Mouse (Mus musculus) limb, embryonic 14.5 days (tissue): ENCODE results near the gene Mto1. TPM values are rescaled to one million over a fixed set of nuclear protein-coding genes. Genes with fewer than 3 reads are reported as not detected.
"Not testable (repeated sequence)": the region's sequence is repeated elsewhere in the genome, so short reads cannot be mapped to it uniquely, and the experiment has no call there.

Experiments used
- ATAC-seq: fragments of 200-750 bp; cut with Nextera tagmentation; 2 replicates; pipeline ENCODE4 v1.8.0; 2017; ENCODE audit warnings: low read depth, moderate number of reproducible peaks, moderate TSS enrichment; ENCODE audit not compliant: low FRiP score
- DNase-seq: peaks from one replicate; pipeline ENCODE4 v3.0.0-alpha.2; 2015; ENCODE audit warnings: low spot score
- H3K27ac ChIP-seq: fragments of 300-500 bp; sonication (generic); replicated peaks from 2 replicates; pipeline ENCODE4 v1.5.1; 2014; ENCODE audit warnings: low read depth, mild to moderate bottlenecking, low read length, moderate library complexity, mixed read lengths
- H3K27me3 ChIP-seq: fragments of 300-500 bp; sonication (generic); 2 replicates; pipeline ENCODE4 v1.6.1; 2014; ENCODE audit warnings: low read length, mixed read lengths; ENCODE audit not compliant: control insufficient read depth, insufficient read depth
- H3K36me3 ChIP-seq: fragments of 300-500 bp; sonication (generic); 2 replicates; pipeline ENCODE4 v1.6.1; 2014; ENCODE audit warnings: mild to moderate bottlenecking, low read length, moderate library complexity, mixed read lengths; ENCODE audit not compliant: control insufficient read depth, insufficient read depth
- H3K4me1 ChIP-seq: fragments of 300-500 bp; sonication (generic); 2 replicates; pipeline ENCODE4 v1.6.1; 2014; ENCODE audit warnings: antibody characterized with exemption, low read length, mixed read lengths; ENCODE audit not compliant: control insufficient read depth, insufficient read depth
- H3K4me2 ChIP-seq: fragments of 300-500 bp; sonication (generic); replicated peaks from 2 replicates; pipeline ENCODE4 v1.6.1; 2014; ENCODE audit warnings: low read depth, mild to moderate bottlenecking, low read length, moderate library complexity; ENCODE audit not compliant: severe bottlenecking
- H3K4me3 ChIP-seq: fragments of 300-500 bp; sonication (generic); replicated peaks from 2 replicates; pipeline ENCODE4 v1.5.1; 2014; ENCODE audit warnings: low read length
- H3K9ac ChIP-seq: fragments of 300-500 bp; sonication (generic); 2 replicates; pipeline ENCODE4 v1.6.1; 2014; ENCODE audit warnings: mild to moderate bottlenecking, low read depth, low read length, moderate library complexity; ENCODE audit not compliant: severe bottlenecking
- H3K9me3 ChIP-seq: fragments of 300-500 bp; sonication (generic); 2 replicates; pipeline ENCODE4 v1.6.1; 2016; ENCODE audit warnings: low read length; ENCODE audit not compliant: control insufficient read depth
- POLR2A ChIP-seq: fragments of 200-500 bp; IDR thresholded peaks from 2 replicates; pipeline ENCODE4 v1.8.0; 2012; ENCODE audit warnings: inconsistent platforms, mild to moderate bottlenecking, moderate library complexity, borderline replicate concordance; ENCODE audit not compliant: insufficient read depth, insufficient read length; ENCODE audit errors: extremely low read depth
- WGBS: fragments of 180-500 bp; shearing (Covaris S2); extraction: QIAGEN DNeasy Blood & Tissue Kit; methylation state at CpG from one replicate; pipeline ENCODE4 v1.1.7; 2014; 5-methylcytosine and 5-hydroxymethylcytosine counted together
- polyA plus RNA-seq, 2 experiments: library from polyadenylated mRNA; depleted of rRNA in 1 of 2; stranded (reverse) in 1 of 2; unstranded in 1 of 2; fragments of >200 nt; fragmentation: Nextera tagmentation in 1 of 2; extraction: Ambion mirVana in 1 of 2; gene quantifications; 2 replicates each; pipeline versions ENCODE4 v1.2.1 to v1.2.3; 2012 to 2014

The Mto1 gene
- polyA plus RNA-seq, 2 experiments = 20.3 to 23.3 TPM

DNA sequence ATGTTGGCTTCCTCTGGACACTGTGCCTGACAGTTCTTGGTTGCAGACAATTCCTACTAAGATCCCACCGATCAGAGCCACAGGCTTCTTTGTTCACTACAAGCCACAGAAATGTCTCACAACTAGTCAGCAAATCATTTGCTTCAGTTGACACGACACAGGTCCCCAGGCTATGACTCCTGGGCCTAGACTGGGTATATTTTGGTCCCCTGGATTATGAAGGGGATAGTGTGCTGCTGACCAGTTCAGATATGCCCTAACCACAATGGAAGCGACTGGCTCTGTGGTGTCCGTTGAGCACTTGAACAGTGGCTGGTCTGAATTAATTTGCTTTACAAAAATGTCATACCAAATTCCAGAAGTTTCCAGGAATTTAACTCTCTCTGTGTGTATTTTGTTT lies 66.7 kb downstream of the Mto1 start:
- H3K9me3 ChIP-seq = no peaks in the 10 kb centered on the region; the same call in 1 of the 2 replicates
- no peak for DNase-seq
- no peak overlapping the region for H3K27ac ChIP-seq
- H3K4me3 ChIP-seq = no peak overlapping the region
- H3K36me3 ChIP-seq = no peaks in the 10 kb centered on the region
- no peak overlapping the region for H3K4me2 ChIP-seq
- ATAC-seq = no peak
- H3K27me3 ChIP-seq = no peaks in the 10 kb centered on the region
- WGBS = 85% methylated on average over 4 of the region's 4 CpGs
- TF ChIP-seq POLR2A = no peak
- H3K9ac ChIP-seq = no peak overlapping the region
- no peaks in the 10 kb centered on the region for H3K4me1 ChIP-seq

- H3K4me3 ChIP-seq = no peak overlapping the region
- H3K27ac ChIP-seq = no peak overlapping the region
- no peak for ATAC-seq
- H3K4me2 ChIP-seq = no peak overlapping the region
- no peaks in the 10 kb centered on the region for H3K36me3 ChIP-seq
- no peak for TF ChIP-seq POLR2A
- DNase-seq = no peak
- 71% methylated on average over 3 of the region's 3 CpGs for WGBS
- H3K9me3 ChIP-seq = no peaks in the 10 kb centered on the region; the same call in 1 of the 2 replicates
- H3K27me3 ChIP-seq = no peaks in the 10 kb centered on the region
- H3K9ac ChIP-seq = no peak overlapping the region
- H3K4me1 ChIP-seq = peaks cover 10% of the 10 kb centered on the region; the same call in 1 of the 2 replicates
Measured at GRCm38 (mm10) chr9:78516125-78516524, 68.1 kb downstream of the Mto1 start.

GRCm38 (mm10) chr9:78517237-78517636 lies 69.2 kb downstream of the Mto1 start:
- ATAC-seq, H3K4me2 ChIP-seq, H3K9ac ChIP-seq, DNase-seq, H3K27ac ChIP-seq, H3K27me3 ChIP-seq, H3K4me3 ChIP-seq, H3K9me3 ChIP-seq, H3K36me3 ChIP-seq: not testable (repeated sequence)
- H3K4me1 ChIP-seq = peaks cover 16% of the 10 kb centered on the region
- WGBS = 43% methylated on average over 3 of the region's 3 CpGs

GRCm38 (mm10) chr9:78520127-78520779 lies 72.2 kb downstream of the Mto1 start:
- Histone ChIP-seq H3K4me2 (peak overlapping the region; percentile 88), H3K27me3 (no peaks in the 10 kb centered on the region), H3K4me3 (peak overlapping the region; percentile 39), H3K9ac (peak overlapping the region; percentile 58), H3K27ac (0 out of 2 replicates have a peak overlapping the region, but pooled peaks have one; percentile 3), H3K9me3 (no peaks in the 10 kb centered on the region), H3K4me1 (peaks cover 16% of the 10 kb centered on the region), H3K36me3 (no peaks in the 10 kb centered on the region)
- ATAC-seq = peak; percentile 75
- 4% methylated on average over 15 of the region's 15 CpGs for WGBS
- DNase-seq = peak; percentile 58
- no peak for TF ChIP-seq POLR2A

GRCm38 (mm10) chr9:78520780-78521601 lies 73.0 kb downstream of the Mto1 start:
- Histone ChIP-seq H3K4me2 (peak overlapping the region; percentile 88), H3K27ac (no peak overlapping the region), H3K4me3 (peak overlapping the region; percentile 39), H3K4me1 (peaks cover 16% of the 10 kb centered on the region), H3K9ac (peak overlapping the region; percentile 58), H3K27me3 (no peaks in the 10 kb centered on the region), H3K36me3 (no peaks in the 10 kb centered on the region), H3K9me3 (no peaks in the 10 kb centered on the region)
- ATAC-seq = peak; percentile 53
- TF ChIP-seq POLR2A = no peak
- 2% methylated on average over 40 of the region's 40 CpGs for WGBS
- peak; percentile 51 for DNase-seq
